In the genomic region with DNA sequence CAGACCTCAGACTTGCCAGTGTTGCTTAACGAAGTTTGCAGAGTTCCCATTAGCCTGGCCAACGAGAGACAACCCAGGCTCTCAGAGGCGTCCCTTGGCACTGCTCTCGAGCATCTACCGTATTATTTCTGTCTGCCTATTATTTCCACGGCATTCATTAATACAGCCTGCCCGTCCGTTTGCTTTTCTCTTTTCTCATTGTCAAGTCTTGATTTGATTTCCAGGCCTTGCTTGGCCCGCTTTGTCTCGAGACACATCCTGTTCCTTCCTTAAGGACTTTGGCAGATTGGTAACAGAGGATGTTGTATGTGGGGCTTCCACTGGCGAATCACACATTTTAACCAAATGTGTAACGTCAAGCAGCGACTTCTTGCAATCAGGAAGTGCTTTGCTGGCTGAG, we compare ENCODE assay signal across 16 mouse cellular contexts. TPM values are rescaled to one million over a fixed set of nuclear protein-coding genes. Genes with fewer than 3 reads are reported as not detected.
DNase-seq lines count a peak whose midpoint lies in the region; ATAC-seq and TF ChIP-seq lines count a peak whose summit lies in the region.
"Had no signal": no experiment of that assay in that cellular context is flagged by ENCODE, and none has a peak within 500 bp of the region (broad histone marks: within the 10 kb centered on the region; RNA-seq: fewer than 3 reads in every experiment).

No protein-coding gene starts in this region.

- no peak for TF ChIP-seq POLR2A in brain, embryonic 14.5 days (IDR thresholded peaks at IDR 0.05; ENCODE audit: borderline replicate concordance, extremely low read depth, insufficient read depth, insufficient read length, poor library complexity, severe bottlenecking)

- H3K36me3 ChIP-seq in heart, postnatal 0 days (replicated peaks; ENCODE audit: control insufficient read depth, insufficient read depth, low read length) = no peaks in the 10 kb centered on the region
- H3K36me3 ChIP-seq: intestine, embryonic 15.5 days; neural tube, embryonic 13.5 days had no signal

- DNase-seq in brain, embryonic 14.5 days (ENCODE audit: low read depth) = peak; percentile 41
- DNase-seq in gastrocnemius, adult 2 months = peak; percentile 64
- no peak for DNase-seq in heart, postnatal 0 days (ENCODE audit: low spot score)
- DNase-seq in skeletal muscle tissue, adult 2 months (ENCODE audit: low read depth, low spot score) = peak; percentile 63
- no peak for DNase-seq in right cerebral cortex, postnatal 10 days (ENCODE audit: low spot score in 2 of 2)
- DNase-seq in right cerebral cortex, postnatal 25 days = no peak
- DNase-seq: adrenal gland, adult 2 months; cerebellum, adult 9-11 months; kidney, postnatal 4 days; liver; lung, adult 2 months; thymus, postnatal 14 days had no signal

- peak; percentile 63; the same call in 1 of the 2 replicates for TF ChIP-seq EP300 in heart, postnatal 0 days (IDR thresholded peaks at IDR 0.05; ENCODE audit: low read depth)

- ATAC-seq in heart, postnatal 0 days (ENCODE audit: insufficient read depth, low read depth) = peak; percentile 41
- ATAC-seq in frontal cortex, adult (ENCODE audit: low TSS enrichment) = no peak
- ATAC-seq: intestine, embryonic 15.5 days had no signal

- H3K4me1 ChIP-seq in heart, postnatal 0 days (ENCODE audit: control insufficient read depth, insufficient read depth) = no peaks in the 10 kb centered on the region
- H3K4me1 ChIP-seq: neural tube, embryonic 13.5 days had no signal

- WGBS in heart, postnatal 0 days = 59% methylated on average over 13 of the region's 13 CpGs

- peak overlapping the region; percentile 73 for H3K27ac ChIP-seq in gastrocnemius, adult 2 months
- H3K27ac ChIP-seq in heart, postnatal 0 days (ENCODE audit: low read depth) = peak overlapping the region; percentile 48
- H3K27ac ChIP-seq: intestine, embryonic 15.5 days; neural tube, embryonic 13.5 days had no signal

- no peak overlapping the region for H3K4me2 ChIP-seq in heart, postnatal 0 days (ENCODE audit: low read depth, low read length)
- H3K4me2 ChIP-seq: intestine, embryonic 15.5 days; neural tube, embryonic 13.5 days had no signal

- H3K4me3 ChIP-seq in gastrocnemius, adult 2 months = no peak overlapping the region
- no peak overlapping the region for H3K4me3 ChIP-seq in heart, postnatal 0 days (ENCODE audit: low read depth, low read length)
- H3K4me3 ChIP-seq: intestine, embryonic 15.5 days; neural tube, embryonic 13.5 days had no signal

- intact Hi-C loops in gastrocnemius, adult 2 months (cut with DNase I) = loop anchor here (2.0 kb wide), 1 partner anchor 27 kb away; no protein-coding TSS in a partner anchor

- H3K27me3 ChIP-seq in heart, postnatal 0 days (ENCODE audit: control insufficient read depth, insufficient read depth, low read length) = no peaks in the 10 kb centered on the region
- H3K27me3 ChIP-seq: CH12.LX; intestine, embryonic 15.5 days; neural tube, embryonic 13.5 days had no signal

- TF ChIP-seq CTCF in brain, embryonic 14.5 days (IDR thresholded peaks at IDR 0.05; ENCODE audit: borderline replicate concordance, extremely low read depth, insufficient read depth, insufficient read length) = no peak
- no peak for TF ChIP-seq CTCF in gastrocnemius, adult 2 months (IDR thresholded peaks at IDR 0.05)
- no peak for TF ChIP-seq CTCF in heart, postnatal 0 days (IDR thresholded peaks at IDR 0.05; ENCODE audit: low read depth)

- H3K9ac ChIP-seq in heart, postnatal 0 days (replicated peaks; ENCODE audit: low read depth, low read length) = no peak overlapping the region
- H3K9ac ChIP-seq: intestine, embryonic 15.5 days; neural tube, embryonic 13.5 days had no signal

- no peaks in the 10 kb centered on the region for H3K9me3 ChIP-seq in heart, postnatal 0 days (replicated peaks; ENCODE audit: control insufficient read depth, low read length)
- H3K9me3 ChIP-seq: intestine, embryonic 15.5 days; neural tube, embryonic 13.5 days had no signal

RNA-seq across cellular contexts. Expression of a gene that starts 13.2 kb away (rescaled TPM):
- polyA plus RNA-seq in brain, embryonic 14.5 days (2012; rRNA removed) = 74.7 and 79.5 TPM in 2 replicates
- total RNA-seq in gastrocnemius, adult 2 months (2021) = 10 to 100 TPM; 47.2 to 49.5 TPM
- 38.9 and 55.6 TPM in 2 replicates for total RNA-seq in heart, postnatal 0 days (2014; rRNA removed; ENCODE audit: low replicate concordance)
- 40.6 and 44.1 TPM in 2 replicates for polyA plus RNA-seq in heart, postnatal 0 days (2015; fragmentation: Nextera tagmentation; extraction: Ambion mirVana)

RNA-seq across cellular contexts. Expression of a gene that starts 24.1 kb away (rescaled TPM):
- 0.33 and 1.2 TPM in 2 replicates for polyA plus RNA-seq in brain, embryonic 14.5 days (2012; rRNA removed)
- not detected for total RNA-seq in gastrocnemius, adult 2 months (2021)
- total RNA-seq in heart, postnatal 0 days (2014; rRNA removed; ENCODE audit: low replicate concordance) = not detected in 2 replicates
- 0.12 and 0.56 TPM in 2 replicates for polyA plus RNA-seq in heart, postnatal 0 days (2015; fragmentation: Nextera tagmentation; extraction: Ambion mirVana)
- total RNA-seq: adrenal gland, adult 2 months; CH12.LX had no signal
- polyA plus RNA-seq: adrenal gland, adult 2 months had no signal

Comparison
In these comparisons a context has a peak if more than half of its experiments do, and no peak if none do; other contexts are left out.
1. DNase-seq: peak in brain, embryonic 14.5 days (single experiment), gastrocnemius, adult 2 months (single experiment) and skeletal muscle tissue, adult 2 months (single experiment); none in heart, postnatal 0 days (single experiment), right cerebral cortex, postnatal 10 days (0 of 2) and right cerebral cortex, postnatal 25 days (single experiment).